Mouse (Mus musculus) brain, embryonic 14.5 days (tissue): Measurements from ENCODE around the gene Rce1.

ENCODE experiments used
- CTCF ChIP-seq: fragments of 200-500 bp; IDR thresholded peaks from 2 replicates; pipeline ENCODE4 v1.5.1; 2012; ENCODE audit warnings: inconsistent platforms, mild to moderate bottlenecking, moderate library complexity, borderline replicate concordance; ENCODE audit not compliant: insufficient read depth, insufficient read length; ENCODE audit errors: extremely low read depth
- POLR2A ChIP-seq: fragments of 200-500 bp; IDR thresholded peaks from 2 replicates; pipeline ENCODE4 v1.6.1; 2012; ENCODE audit warnings: mild to moderate bottlenecking, inconsistent platforms, borderline replicate concordance; ENCODE audit not compliant: poor library complexity, insufficient read depth, insufficient read length, severe bottlenecking; ENCODE audit errors: extremely low read depth

GRCm38 (mm10) chr19:4593792-4594522 is 31.5 kb downstream of the Rce1 start:
- TF ChIP-seq CTCF = no peak
- TF ChIP-seq POLR2A = no peak
